15 mouse cellular contexts compared by ENCODE assay signal in the genomic region with DNA sequence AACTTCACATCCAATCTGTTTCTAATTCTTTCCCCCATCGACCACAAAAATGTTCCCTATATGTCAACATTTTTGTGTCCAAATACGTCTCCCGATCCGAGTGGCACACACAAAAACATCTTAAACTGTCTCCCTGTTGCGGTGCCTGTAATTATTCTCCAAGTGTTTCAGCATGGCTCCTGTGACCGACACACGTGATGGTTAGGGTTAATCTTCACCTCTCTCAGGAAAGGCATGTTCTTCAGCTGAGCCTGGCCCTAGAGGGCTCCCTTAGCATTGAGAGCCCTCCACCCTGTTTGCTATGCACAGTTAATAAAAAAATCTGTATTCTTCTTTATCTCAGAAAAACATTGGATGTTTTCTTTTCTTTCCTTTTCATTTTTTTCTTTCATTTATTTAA. TPM values are rescaled to one million over a fixed set of nuclear protein-coding genes. Genes with fewer than 3 reads are reported as not detected.
"Had no signal": no experiment of that assay in that cellular context is flagged by ENCODE, and none has a peak within 500 bp of the region (broad histone marks: within the 10 kb centered on the region; RNA-seq: fewer than 3 reads in every experiment).

No protein-coding gene starts in this region.

- H3K4me2 ChIP-seq: liver, embryonic 13.5 days; lung, embryonic 15.5 days; neural tube, embryonic 15.5 days had no signal

- H3K9me3 ChIP-seq: lung, embryonic 15.5 days; midbrain, embryonic 10.5 days; neural tube, embryonic 15.5 days had no signal

- H3K4me3 ChIP-seq: left cerebral cortex, adult 2 months; liver, embryonic 13.5 days; lung, embryonic 15.5 days; midbrain, embryonic 10.5 days; myocyte; neural tube, embryonic 15.5 days had no signal

- H3K9ac ChIP-seq: liver, embryonic 13.5 days; liver, postnatal 0 days; lung, embryonic 15.5 days; neural tube, embryonic 15.5 days had no signal

- H3K4me1 ChIP-seq: midbrain, embryonic 10.5 days; neural tube, embryonic 15.5 days had no signal

- H3K36me3 ChIP-seq: liver, embryonic 13.5 days; lung, embryonic 15.5 days; midbrain, embryonic 10.5 days; neural tube, embryonic 15.5 days had no signal

- ATAC-seq: hindbrain, postnatal 0 days; liver, postnatal 0 days had no signal

- H3K27me3 ChIP-seq: liver, embryonic 13.5 days; lung, embryonic 15.5 days; neural tube, embryonic 15.5 days had no signal

- H3K27ac ChIP-seq: hindbrain, postnatal 0 days; left cerebral cortex, adult 2 months; liver, embryonic 13.5 days; midbrain, embryonic 10.5 days; neural tube, embryonic 15.5 days had no signal

- DNase-seq: liver; liver, embryonic 13.5 days; liver, postnatal 0 days; midbrain, embryonic 14.5 days; right cerebral cortex, adult 18-20 months; right cerebral cortex, postnatal 25 days; thymus, adult 18-20 months; thymus, postnatal 14 days had no signal

RNA-seq across cellular contexts. Expression of a gene that starts 41.7 kb away (rescaled TPM):
- total RNA-seq: megakaryocyte, adult 5-6 weeks had no signal
